Mouse (Mus musculus) intestine, postnatal 0 days (tissue): Measurements from ENCODE around the gene Mllt6. TPM values are rescaled to one million over a fixed set of nuclear protein-coding genes. Genes with fewer than 3 reads are reported as not detected.

Experiments used
- ATAC-seq: fragments of 200-750 bp; cut with Nextera tagmentation; 2 replicates; pipeline ENCODE4 v1.8.0; 2017; ENCODE audit warnings: mild to moderate bottlenecking, moderate TSS enrichment, moderate library complexity
- H3K27ac ChIP-seq: fragments of 300-500 bp; sonication (generic); 2 replicates; pipeline ENCODE4 v1.5.1; 2014; ENCODE audit warnings: mild to moderate bottlenecking, low read depth, low read length, moderate library complexity
- H3K27me3 ChIP-seq: fragments of 300-500 bp; sonication (generic); replicated peaks from 2 replicates; pipeline ENCODE4 v1.6.1; 2014; ENCODE audit warnings: low read length, mixed read lengths; ENCODE audit not compliant: control insufficient read depth, insufficient read depth
- H3K36me3 ChIP-seq: fragments of 300-500 bp; sonication (generic); 2 replicates; pipeline ENCODE4 v1.6.1; 2014; ENCODE audit warnings: mild to moderate bottlenecking, moderate library complexity; ENCODE audit not compliant: control insufficient read depth, insufficient read depth
- H3K4me1 ChIP-seq: fragments of 300-500 bp; sonication (generic); replicated peaks from 2 replicates; pipeline ENCODE4 v1.6.1; 2014; ENCODE audit warnings: antibody characterized with exemption, low read length, mixed read lengths; ENCODE audit not compliant: control insufficient read depth, insufficient read depth
- H3K4me2 ChIP-seq: fragments of 300-500 bp; sonication (generic); replicated peaks from 2 replicates; pipeline ENCODE4 v1.6.1; 2014; ENCODE audit warnings: low read depth, mild to moderate bottlenecking, moderate library complexity
- H3K4me3 ChIP-seq: fragments of 300-500 bp; sonication (generic); 2 replicates; pipeline ENCODE4 v1.5.1; 2014; ENCODE audit warnings: low read depth, low read length
- H3K9ac ChIP-seq: fragments of 300-500 bp; sonication (generic); 2 replicates; pipeline ENCODE4 v1.6.1; 2014; ENCODE audit warnings: mild to moderate bottlenecking, low read depth, low read length
- H3K9me3 ChIP-seq: fragments of 300-500 bp; sonication (generic); 2 replicates; pipeline ENCODE4 v1.6.1; 2016; ENCODE audit warnings: mixed run types; ENCODE audit not compliant: control insufficient read depth
- CTCF ChIP-seq: sonication (generic); IDR thresholded peaks from 2 replicates; pipeline ENCODE4 v1.5.1; 2016; ENCODE audit warnings: low read depth, mild to moderate bottlenecking, control low read depth, antibody characterized with exemption, moderate library complexity
- WGBS: fragments of 180-500 bp; shearing (Covaris S2); extraction: QIAGEN DNeasy Blood & Tissue Kit; methylation state at CpG from one replicate; pipeline ENCODE4 v1.1.7; 2014; 5-methylcytosine and 5-hydroxymethylcytosine counted together
- polyA plus RNA-seq: library from polyadenylated mRNA; unstranded; fragments of >200 nt; fragmentation: Nextera tagmentation; extraction: Ambion mirVana; gene quantifications from 2 replicates; pipeline ENCODE4 v1.2.1, GENCODE M21; 2015

Mllt6 gene
- polyA plus RNA-seq, 1 experiment from 2014 or later: 1.4 TPM

DNA sequence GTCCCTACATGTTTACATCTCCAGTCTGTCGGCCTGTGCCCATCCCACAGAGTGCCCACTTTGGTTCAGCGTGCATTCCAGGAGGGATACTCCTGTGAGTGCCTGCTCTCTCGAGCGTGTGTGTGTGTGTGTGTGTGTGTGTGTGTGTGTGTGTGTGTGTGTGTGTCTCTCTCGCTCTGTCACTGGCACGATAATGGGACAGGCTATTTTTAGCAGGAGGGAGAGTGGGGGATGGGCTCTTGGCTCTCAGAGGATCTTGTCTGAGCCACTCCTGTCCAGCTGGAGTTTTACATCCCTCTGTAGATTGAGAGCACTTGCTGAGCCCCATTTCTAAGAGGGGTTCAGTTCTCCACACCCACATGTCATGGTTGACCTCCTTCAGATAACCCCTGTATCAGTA, 6.6 kb downstream of the Mllt6 start:
- peaks cover 75% of the 10 kb centered on the region for H3K36me3 ChIP-seq
- no peak overlapping the region for H3K9ac ChIP-seq
- no peak overlapping the region for H3K4me3 ChIP-seq
- 0 out of 2 replicates have a peak overlapping the region, but pooled peaks have one; percentile 4 for H3K27ac ChIP-seq
- H3K4me2 ChIP-seq: no peak overlapping the region
- no peak for TF ChIP-seq CTCF
- 30% methylated on average over 6 of the region's 6 CpGs for WGBS
- H3K9me3 ChIP-seq: no peaks in the 10 kb centered on the region
- ATAC-seq: no peak
- H3K27me3 ChIP-seq: no peaks in the 10 kb centered on the region
- H3K4me1 ChIP-seq: no peaks in the 10 kb centered on the region

GRCm38 (mm10) chr11:97670234-97671176, 7.3 kb downstream of the Mllt6 start:
- WGBS: 51% methylated on average over 13 of the region's 13 CpGs
- Histone ChIP-seq H3K9ac (no peak overlapping the region), H3K4me3 (no peak overlapping the region), H3K9me3 (no peaks in the 10 kb centered on the region), H3K4me2 (no peak overlapping the region), H3K4me1 (no peaks in the 10 kb centered on the region), H3K27me3 (no peaks in the 10 kb centered on the region), H3K36me3 (peaks cover 80% of the 10 kb centered on the region), H3K27ac (no peak overlapping the region)
- no peak for ATAC-seq
- TF ChIP-seq CTCF: no peak

DNA sequence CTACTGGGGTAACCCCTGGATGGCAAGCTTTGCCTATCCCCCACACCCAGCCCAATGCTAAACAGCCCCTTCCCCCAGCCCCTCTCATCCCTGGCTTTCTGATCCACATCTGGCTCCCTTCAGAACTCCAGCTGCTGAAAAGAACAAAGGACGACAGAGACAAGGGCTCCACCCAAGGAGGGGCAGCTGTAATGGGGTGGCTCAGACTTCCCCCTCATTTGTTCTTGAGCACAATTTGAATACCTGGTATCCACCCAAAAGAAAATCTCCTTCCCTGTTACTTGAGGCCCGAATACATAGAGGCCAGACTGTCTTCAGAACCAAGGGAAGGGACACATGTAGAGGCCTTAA, 7.9 kb downstream of the Mllt6 start:
- H3K4me3 ChIP-seq: no peak overlapping the region
- H3K4me1 ChIP-seq: no peaks in the 10 kb centered on the region
- H3K27me3 ChIP-seq: no peaks in the 10 kb centered on the region
- no peak overlapping the region for H3K27ac ChIP-seq
- ATAC-seq: no peak
- TF ChIP-seq CTCF: no peak
- WGBS: 55% methylated on average over 2 of the region's 2 CpGs
- H3K9me3 ChIP-seq: no peaks in the 10 kb centered on the region
- no peak overlapping the region for H3K9ac ChIP-seq
- peaks cover 80% of the 10 kb centered on the region for H3K36me3 ChIP-seq
- no peak overlapping the region for H3K4me2 ChIP-seq

GRCm38 (mm10) chr11:97673148-97673547, 9.9 kb downstream of the Mllt6 start:
- no peak overlapping the region for H3K4me3 ChIP-seq
- 81% methylated on average over 11 of the region's 11 CpGs for WGBS
- H3K4me2 ChIP-seq: no peak overlapping the region
- no peaks in the 10 kb centered on the region for H3K4me1 ChIP-seq
- H3K9ac ChIP-seq: no peak overlapping the region
- H3K27ac ChIP-seq: no peak overlapping the region
- H3K36me3 ChIP-seq: peaks cover 89% of the 10 kb centered on the region
- no peak for TF ChIP-seq CTCF
- H3K9me3 ChIP-seq: no peaks in the 10 kb centered on the region
- H3K27me3 ChIP-seq: no peaks in the 10 kb centered on the region
- ATAC-seq: no peak

DNA sequence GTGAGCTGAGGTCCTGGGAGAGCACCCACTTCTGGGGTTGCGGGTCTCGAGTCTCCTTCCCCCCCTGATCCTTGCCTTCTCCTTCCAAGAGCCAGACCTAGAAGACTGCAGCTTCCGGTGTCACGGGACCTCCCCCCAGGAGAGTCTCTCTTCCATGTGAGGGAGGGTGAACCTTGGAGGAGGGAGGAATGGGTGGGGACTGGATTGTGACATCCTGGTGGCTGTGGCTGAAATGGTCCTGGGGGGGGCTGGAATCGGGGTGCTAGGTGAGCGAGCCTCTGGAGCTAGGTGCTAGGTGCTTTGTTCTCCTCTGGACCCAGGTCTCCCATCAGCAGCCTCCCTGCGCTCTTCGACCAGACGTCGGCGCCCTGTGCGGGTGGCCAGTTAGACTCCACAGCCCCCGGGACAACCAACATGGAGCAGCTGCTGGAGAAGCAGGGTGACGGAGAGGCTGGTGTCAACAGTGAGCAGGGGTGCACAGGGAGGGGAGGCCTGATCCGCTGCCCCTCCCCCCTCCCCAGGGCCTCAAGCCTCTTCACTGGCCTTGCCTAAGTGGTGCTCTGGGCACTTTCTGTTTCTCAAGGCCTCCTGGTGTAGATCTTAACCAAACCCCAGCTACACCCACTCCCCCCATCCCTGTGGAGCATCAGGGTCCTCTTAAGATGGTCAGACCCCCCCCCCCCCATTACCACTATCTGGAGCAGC, 13.0 kb downstream of the Mllt6 start:
- no peak for ATAC-seq
- 89% methylated on average over 15 of the region's 15 CpGs for WGBS
- H3K4me1 ChIP-seq: no peaks in the 10 kb centered on the region
- peaks cover 90% of the 10 kb centered on the region for H3K36me3 ChIP-seq
- no peaks in the 10 kb centered on the region for H3K27me3 ChIP-seq
- no peaks in the 10 kb centered on the region for H3K9me3 ChIP-seq
- no peak overlapping the region for H3K4me3 ChIP-seq
- no peak overlapping the region for H3K27ac ChIP-seq
- no peak overlapping the region for H3K4me2 ChIP-seq
- no peak overlapping the region for H3K9ac ChIP-seq
- TF ChIP-seq CTCF: no peak

DNA sequence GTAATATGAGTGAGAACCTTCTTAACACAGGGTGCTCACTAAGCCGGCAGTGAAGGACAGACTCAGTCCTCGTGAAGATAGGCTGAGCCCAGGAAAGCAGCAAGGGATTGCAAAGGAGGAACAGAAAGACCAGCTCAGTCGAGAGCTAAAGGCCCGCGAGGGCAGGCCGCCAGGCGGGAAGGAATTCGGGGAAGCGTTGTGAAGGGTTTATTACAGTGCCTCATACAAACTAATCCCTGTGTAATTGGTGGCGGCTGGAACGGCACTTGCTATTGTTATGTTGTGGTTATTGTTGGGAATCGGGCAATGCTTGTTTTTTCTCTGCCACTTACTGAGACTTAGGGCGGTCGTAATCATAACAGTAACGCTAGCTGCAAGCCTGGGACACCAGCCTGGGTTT, 14.2 kb downstream of the Mllt6 start:
- Histone ChIP-seq H3K9me3 (no peaks in the 10 kb centered on the region), H3K9ac (no peak overlapping the region), H3K27me3 (no peaks in the 10 kb centered on the region), H3K36me3 (peaks cover 87% of the 10 kb centered on the region), H3K4me2 (no peak overlapping the region), H3K4me1 (no peaks in the 10 kb centered on the region), H3K4me3 (no peak overlapping the region), H3K27ac (no peak overlapping the region)
- no peak for ATAC-seq
- 56% methylated on average over 15 of the region's 15 CpGs for WGBS
- no peak for TF ChIP-seq CTCF
